In genomic region chr11:74472671-74473070, GRCm38 (mm10) we compare ENCODE assay signal across 20 mouse cellular contexts.
"Had no signal": no experiment of that assay in that cellular context is flagged by ENCODE, and none has a peak within 500 bp of the region (broad histone marks: within the 10 kb centered on the region; RNA-seq: fewer than 3 reads in every experiment).

No protein-coding gene starts in this region.

- H3K9me3 ChIP-seq: liver, embryonic 15.5 days; lung, embryonic 15.5 days; megakaryocyte, embryonic 14.5 days; midbrain, embryonic 13.5 days; neural tube, embryonic 12.5 days had no signal

- H3K9ac ChIP-seq: liver, embryonic 15.5 days; liver, postnatal 0 days; lung, embryonic 15.5 days; midbrain, embryonic 13.5 days; neural tube, embryonic 12.5 days had no signal

- H3K36me3 ChIP-seq: liver, embryonic 15.5 days; lung, embryonic 15.5 days; midbrain, embryonic 13.5 days; neural tube, embryonic 12.5 days had no signal

- DNase-seq: liver, postnatal 0 days; lung, adult 2 months; lung, postnatal 14 days; lung, postnatal 36 days; right cerebral cortex, adult 18-20 months; right cerebral cortex, postnatal 25 days; right cerebral cortex, postnatal 4 days; spleen, adult 18-20 months; thymus, adult 18-20 months; thymus, postnatal 14 days; thymus, postnatal 36 days had no signal

- H3K27ac ChIP-seq: liver, embryonic 15.5 days; lung, embryonic 15.5 days; macrophage; midbrain, embryonic 13.5 days; neural tube, embryonic 12.5 days had no signal

- ATAC-seq: liver, postnatal 0 days; lung, postnatal 0 days; midbrain, embryonic 13.5 days; midbrain, embryonic 16.5 days had no signal

- H3K27me3 ChIP-seq: liver, embryonic 15.5 days; lung, embryonic 15.5 days; midbrain, embryonic 13.5 days; neural tube, embryonic 12.5 days had no signal

- H3K4me2 ChIP-seq: liver, embryonic 15.5 days; lung, embryonic 15.5 days; midbrain, embryonic 11.5 days; midbrain, embryonic 13.5 days; neural tube, embryonic 12.5 days had no signal

- H3K4me3 ChIP-seq: liver, embryonic 15.5 days; lung, embryonic 15.5 days; megakaryocyte, embryonic 14.5 days; midbrain, embryonic 13.5 days; neural tube, embryonic 12.5 days had no signal
